Mouse (Mus musculus): ENCODE measurements around the gene Rbm38. TPM values are rescaled to one million over a fixed set of nuclear protein-coding genes. Genes with fewer than 3 reads are reported as not detected.
A peak's percentile ranks its signal among the peaks of the same experiment; 100 is the strongest.

Gene Rbm38
- polyA plus RNA-seq, 1 experiment: 596 TPM

GRCm38 (mm10) chr2:173024938-173025337, 4.6 kb downstream of the Rbm38 start:
- no peak for TF ChIP-seq GATA1 (IDR thresholded peaks at IDR 0.05; ENCODE audit: low read length)

GRCm38 (mm10) chr2:173026286-173026685, 6.0 kb downstream of the Rbm38 start:
- no peak for TF ChIP-seq GATA1 (IDR thresholded peaks at IDR 0.05; ENCODE audit: low read length)

- TF ChIP-seq GATA1 (IDR thresholded peaks at IDR 0.05; ENCODE audit: low read length): no peak
These were observed 6.4 kb downstream of the Rbm38 start for GRCm38 (mm10) chr2:173026688-173027131.

GRCm38 (mm10) chr2:173027169-173027823, 7.0 kb downstream of the Rbm38 start:
- TF ChIP-seq GATA1 (IDR thresholded peaks at IDR 0.05; ENCODE audit: low read length): no peak

GRCm38 (mm10) chr2:173027824-173028495, 7.7 kb downstream of the Rbm38 start:
- TF ChIP-seq GATA1 (IDR thresholded peaks at IDR 0.05; ENCODE audit: low read length): no peak

GRCm38 (mm10) chr2:173028508-173029031, 8.3 kb downstream of the Rbm38 start:
- no peak for TF ChIP-seq GATA1 (IDR thresholded peaks at IDR 0.05; ENCODE audit: low read length)

- TF ChIP-seq GATA1 (IDR thresholded peaks at IDR 0.05; ENCODE audit: low read length): no peak
These were observed 10.5 kb downstream of the Rbm38 start for GRCm38 (mm10) chr2:173030591-173031338.

- no peak for TF ChIP-seq GATA1 (IDR thresholded peaks at IDR 0.05; ENCODE audit: low read length)
These were observed 13.2 kb downstream of the Rbm38 start for GRCm38 (mm10) chr2:173033531-173033930.

- TF ChIP-seq GATA1 (IDR thresholded peaks at IDR 0.05; ENCODE audit: low read length): peak; percentile 94
These were observed 14.7 kb downstream of the Rbm38 start for GRCm38 (mm10) chr2:173034998-173035397.

GRCm38 (mm10) chr2:173035653-173036052, 15.4 kb downstream of the Rbm38 start:
- no peak for TF ChIP-seq GATA1 (IDR thresholded peaks at IDR 0.05; ENCODE audit: low read length)

- no peak for TF ChIP-seq GATA1 (IDR thresholded peaks at IDR 0.05; ENCODE audit: low read length)
These were observed 15.8 kb downstream of the Rbm38 start for GRCm38 (mm10) chr2:173036055-173036454.

GRCm38 (mm10) chr2:173036611-173037010, 16.3 kb downstream of the Rbm38 start:
- TF ChIP-seq GATA1 (IDR thresholded peaks at IDR 0.05; ENCODE audit: low read length): no peak

- no peak for TF ChIP-seq GATA1 (IDR thresholded peaks at IDR 0.05; ENCODE audit: low read length)
These were observed 17.0 kb downstream of the Rbm38 start for GRCm38 (mm10) chr2:173037347-173037746.

- TF ChIP-seq GATA1 (IDR thresholded peaks at IDR 0.05; ENCODE audit: low read length): peak; percentile 83
These were observed 17.7 kb downstream of the Rbm38 start for GRCm38 (mm10) chr2:173037827-173038607.

- TF ChIP-seq GATA1 (IDR thresholded peaks at IDR 0.05; ENCODE audit: low read length): no peak
These were observed 18.7 kb downstream of the Rbm38 start for GRCm38 (mm10) chr2:173039041-173039440.

All from G1E-ER4 (cell line).